Mouse (Mus musculus): ENCODE measurements around the gene Cdk10.
A peak's percentile ranks its signal among the peaks of the same experiment; 100 is the strongest.
"Not testable (repeated sequence)": the region's sequence is repeated elsewhere in the genome, so short reads cannot be mapped to it uniquely, and the experiment has no call there.

Cdk10 gene

DNA sequence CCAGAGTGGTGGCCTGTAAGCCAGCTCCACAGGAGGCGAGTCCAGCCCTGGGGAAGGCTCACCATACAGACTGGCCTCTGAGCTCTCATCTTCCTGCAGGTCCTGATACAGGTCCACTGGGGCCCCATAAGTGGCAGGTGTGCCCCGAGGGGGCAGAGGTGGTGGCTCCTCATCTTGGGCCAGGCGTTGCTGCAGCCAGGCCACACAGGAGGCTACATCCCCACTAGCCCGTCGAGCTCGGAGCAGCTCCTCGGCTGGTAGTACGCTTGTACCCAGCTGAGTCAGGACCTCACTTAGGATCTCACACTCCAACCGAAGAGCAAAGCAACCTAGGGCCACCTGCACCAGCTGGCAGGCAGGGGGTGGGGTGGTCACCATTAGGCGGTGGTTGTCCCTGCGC lies 9.1 kb downstream of the Cdk10 start:
- no peak for DNase-seq

DNA sequence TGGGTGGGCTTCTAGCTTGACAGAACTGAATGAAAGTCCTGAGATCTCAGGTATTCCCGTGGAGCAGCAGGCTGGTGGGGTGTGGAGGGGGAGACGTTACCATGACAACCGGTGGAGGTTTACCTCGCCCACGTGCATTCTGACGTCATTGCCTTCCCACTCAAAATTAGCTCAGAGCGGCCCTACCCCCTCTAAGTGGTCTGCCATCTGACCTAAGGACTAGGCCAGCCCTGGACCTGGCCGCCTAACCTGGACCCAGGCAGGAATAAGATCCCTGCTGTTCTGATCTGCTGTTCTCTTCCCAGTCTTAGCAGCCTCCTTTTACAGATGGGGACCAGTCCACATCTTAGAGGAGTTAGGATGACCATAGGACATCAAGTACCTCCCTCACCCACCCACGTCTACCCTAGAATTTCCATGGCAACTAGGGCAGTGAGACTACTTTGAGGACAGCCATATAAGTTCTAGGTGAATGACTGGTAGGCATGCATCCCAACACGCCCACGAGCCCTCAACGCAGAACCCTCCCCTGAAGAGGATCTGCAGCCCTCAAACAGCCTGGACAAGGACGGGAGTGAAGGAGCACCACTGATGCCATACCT lies 10.4 kb downstream of the Cdk10 start:
- peak; percentile 48 for DNase-seq

DNA sequence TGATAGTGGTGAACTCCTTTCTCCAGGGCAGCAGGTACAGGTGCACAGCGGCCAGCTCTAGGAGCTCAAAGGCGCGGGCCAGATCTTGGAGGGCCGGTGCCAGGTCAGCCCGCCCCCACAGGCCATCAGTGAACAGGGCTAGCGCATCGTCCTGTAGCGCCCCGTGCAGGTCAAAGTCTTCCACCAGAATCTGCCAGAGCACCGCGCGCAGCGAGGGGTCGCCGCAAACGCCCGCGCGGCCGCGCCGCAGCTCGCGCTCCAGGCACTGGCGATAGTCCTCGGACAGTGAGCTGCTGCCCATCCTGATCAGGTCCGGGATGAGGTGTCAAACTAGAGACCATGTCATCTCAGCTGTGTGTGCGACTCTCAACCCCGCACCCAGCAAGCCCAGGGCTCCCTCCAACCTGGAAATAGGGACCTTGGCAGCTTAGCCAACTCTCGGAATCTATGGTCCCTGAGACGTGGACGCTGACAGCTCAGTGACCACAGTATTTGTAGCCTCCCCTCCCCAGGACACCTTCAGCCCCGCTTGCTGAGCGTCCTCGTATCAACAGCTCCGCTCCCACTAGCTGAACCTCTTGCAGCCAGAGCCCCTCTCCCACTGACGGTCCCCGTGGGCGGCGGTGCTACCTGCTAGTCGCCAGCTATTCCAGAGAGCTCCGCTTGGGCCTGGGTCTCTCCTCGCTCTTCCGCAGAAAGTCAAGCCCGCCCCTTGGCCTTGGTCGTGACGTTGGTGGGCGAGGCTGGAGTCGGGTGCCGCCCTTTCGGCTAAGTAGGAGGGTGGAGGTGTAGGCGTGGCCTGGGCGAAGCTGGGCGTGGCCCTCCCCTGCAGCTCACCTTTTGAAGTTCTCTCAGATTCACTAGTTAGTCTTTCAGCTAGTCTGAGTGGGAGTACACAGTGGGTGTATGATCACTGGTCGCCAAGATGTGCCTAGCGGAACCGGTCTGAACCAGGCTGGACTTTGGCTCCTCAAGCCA lies 11.2 kb downstream of the Cdk10 start, which contains the start of gene Spata2l:
Gene Spata2l, minus strand, starts transcription at position 714 of the 978 bp plus-strand sequence.
- peak; percentile 80 for DNase-seq

DNA sequence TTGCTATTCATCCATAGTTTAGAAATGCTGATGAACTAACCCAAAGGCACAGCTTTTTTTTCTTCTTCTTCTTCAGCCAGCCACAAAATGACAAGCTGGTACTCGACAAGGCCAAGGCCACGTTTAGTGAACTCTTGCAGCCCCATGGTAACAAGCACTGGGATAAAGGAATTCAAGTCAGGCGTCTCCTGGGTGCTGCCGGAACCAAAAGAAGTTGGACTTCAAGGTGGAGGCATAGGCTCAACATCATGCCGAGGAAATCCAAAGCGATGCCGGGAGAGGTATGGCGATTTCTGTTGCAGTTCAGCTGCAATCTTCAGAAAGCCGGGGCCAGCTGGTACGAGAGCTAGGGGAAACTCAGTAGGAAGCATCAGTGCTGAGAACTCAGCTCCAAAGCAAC lies 14.8 kb downstream of the Cdk10 start:
- no peak for DNase-seq

DNA sequence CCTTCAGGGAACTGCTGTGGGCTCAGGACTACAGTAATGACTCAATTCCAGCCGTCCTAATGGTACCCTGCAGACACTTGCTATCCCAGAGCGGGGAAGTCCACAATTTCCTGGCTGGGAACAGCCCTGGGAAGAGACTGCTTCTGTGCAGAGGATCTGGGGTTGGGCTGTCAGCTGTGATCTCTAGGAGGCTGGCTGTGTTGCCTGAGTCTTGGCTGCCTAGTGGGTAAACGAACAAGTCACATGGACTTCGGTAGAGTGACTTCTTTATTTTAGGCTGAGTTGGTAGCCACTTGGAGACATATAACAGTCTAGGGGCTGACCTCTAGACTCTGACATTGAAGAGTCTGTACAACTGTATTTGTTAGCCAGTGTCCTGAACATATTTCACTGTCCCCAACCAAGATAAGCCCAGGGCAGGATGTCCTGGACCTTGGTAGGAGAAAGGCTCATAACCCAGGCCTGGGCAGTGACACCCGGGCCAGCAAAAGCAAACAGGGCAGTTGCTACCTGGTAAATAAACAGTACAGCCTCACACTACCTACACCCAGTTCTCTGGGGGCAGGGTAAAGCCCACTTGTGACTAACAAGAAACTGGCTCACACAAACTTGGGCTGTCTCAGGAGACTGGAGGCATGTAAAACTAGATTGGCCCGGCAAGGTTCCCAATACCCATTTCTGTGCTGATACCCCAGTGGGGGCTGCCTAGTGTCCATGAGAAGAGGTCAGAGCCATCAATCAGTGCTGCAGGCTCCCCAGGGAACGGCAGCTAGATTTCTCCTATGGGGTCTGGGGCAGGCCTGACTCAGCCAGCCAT lies 17.7 kb downstream of the Cdk10 start:
- no peak for DNase-seq

DNA sequence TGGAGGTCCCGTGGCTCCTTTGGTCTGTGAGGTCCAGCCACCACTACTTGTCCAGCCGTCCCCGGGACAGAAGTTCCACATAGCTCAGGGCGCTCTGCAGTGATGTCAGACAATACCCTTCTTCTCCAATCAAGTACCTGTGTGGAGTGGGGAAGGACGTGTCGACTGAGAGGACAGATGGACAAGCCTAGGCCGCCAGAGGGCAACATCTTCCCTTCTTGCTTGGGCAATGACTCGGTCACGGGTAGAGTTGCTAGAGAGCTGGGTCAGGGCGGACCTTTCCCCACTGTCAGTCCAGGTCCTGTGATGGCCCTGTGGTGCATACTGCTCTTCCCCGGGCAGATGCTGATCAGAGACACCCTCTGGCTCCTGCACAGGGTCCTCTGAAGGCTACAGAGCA lies 18.4 kb downstream of the Cdk10 start:
- DNase-seq, result no peak

DNA sequence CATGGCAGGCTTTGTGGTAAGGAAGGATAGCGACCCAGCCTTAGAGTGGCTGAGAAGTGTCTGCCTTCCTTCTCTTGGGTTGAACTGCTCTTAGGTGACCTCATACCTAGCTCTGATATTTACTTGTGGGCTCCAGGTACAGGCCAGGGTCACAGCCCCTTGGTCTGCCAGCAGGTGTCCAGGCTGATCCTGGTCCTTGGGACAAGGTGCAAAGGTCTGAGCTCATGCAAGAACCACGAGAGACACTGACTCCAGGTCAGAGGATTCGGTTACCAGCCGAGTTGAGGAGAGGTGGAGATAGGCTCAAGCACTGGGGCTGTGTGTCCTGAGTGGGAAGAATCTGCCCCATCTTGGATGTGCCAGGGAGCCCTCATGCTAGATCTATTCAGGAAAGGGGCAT lies 19.7 kb downstream of the Cdk10 start:
- no peak for DNase-seq

DNA sequence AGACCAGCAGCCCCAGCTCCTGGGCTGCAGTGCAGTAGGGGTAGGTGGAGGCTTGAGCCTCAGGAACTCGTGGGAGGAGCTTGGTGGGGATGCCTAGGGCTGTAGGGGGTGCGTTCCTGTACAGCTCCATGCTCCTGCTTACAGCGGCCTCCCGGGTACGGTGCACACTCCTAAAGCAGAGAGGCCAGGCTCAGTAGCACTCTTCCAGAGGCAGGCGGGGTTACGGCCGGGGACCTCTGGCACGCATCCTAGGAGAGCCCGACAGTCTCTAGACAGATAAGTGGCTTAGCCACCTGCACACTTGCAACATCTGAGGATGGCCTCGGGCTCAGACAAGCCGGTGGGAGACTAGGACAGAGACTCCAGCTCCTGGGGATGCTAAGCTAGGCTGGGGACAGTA lies 20.9 kb downstream of the Cdk10 start:
- DNase-seq, result no peak

DNA sequence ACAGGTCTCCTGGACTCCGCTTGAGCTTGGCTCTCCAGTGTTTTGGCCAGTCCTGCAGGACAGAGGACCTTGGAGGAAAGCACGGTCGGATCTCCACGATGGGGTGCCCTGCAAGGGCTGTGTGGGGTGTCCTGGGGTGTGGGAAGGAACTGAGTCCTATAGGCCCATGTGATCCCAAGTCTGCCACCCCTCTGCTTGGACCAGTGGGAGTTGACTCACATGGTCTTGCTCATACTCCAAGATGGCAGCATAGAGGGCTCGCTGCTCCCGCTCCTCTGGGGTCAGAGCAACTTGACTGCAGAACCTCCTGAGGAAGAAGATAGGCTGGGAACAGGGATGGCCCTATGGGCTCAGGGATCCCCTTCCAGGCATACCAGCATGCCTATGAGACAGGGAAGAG lies 23.1 kb downstream of the Cdk10 start:
- no peak for DNase-seq

DNA sequence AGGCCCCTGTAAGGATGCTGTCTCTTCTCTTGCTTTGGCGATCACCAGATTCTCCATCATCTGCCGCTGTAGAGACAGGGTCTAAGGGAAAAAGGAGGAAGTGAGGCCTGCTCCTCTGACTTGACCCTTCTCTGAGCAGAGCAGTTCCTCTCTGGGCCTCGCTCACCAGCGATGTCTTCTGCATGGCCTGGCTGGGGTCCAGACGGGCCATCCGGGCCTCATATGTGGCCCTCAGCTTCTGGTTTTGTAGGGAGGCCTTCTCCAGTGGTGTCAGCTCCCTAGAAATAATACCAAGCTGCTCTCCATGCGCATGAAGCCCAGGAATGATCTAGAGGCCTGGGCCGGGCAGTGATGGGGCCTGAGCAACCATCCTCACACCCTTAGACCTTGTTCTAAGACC lies 24.0 kb downstream of the Cdk10 start:
- no peak for DNase-seq

DNA sequence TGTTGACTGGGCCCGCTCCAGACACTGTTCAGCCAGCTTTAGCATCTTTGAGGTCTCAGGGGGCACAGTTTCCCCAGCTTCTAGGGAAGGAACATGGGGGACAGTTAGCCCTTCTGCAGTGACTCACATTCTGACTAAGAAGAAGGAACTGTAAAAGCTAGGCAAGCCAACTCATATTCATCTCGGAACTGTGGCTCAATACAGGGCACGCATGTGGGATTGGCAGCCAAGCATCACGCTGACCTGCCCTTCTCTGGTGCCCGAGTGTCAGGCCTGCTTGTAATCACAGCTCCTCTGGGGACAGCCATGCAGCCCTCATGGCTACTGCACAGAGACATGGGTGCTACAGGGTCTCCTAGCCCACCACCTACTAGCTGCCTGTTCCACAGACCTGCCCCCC lies 26.3 kb downstream of the Cdk10 start:
- DNase-seq, result no peak

DNA sequence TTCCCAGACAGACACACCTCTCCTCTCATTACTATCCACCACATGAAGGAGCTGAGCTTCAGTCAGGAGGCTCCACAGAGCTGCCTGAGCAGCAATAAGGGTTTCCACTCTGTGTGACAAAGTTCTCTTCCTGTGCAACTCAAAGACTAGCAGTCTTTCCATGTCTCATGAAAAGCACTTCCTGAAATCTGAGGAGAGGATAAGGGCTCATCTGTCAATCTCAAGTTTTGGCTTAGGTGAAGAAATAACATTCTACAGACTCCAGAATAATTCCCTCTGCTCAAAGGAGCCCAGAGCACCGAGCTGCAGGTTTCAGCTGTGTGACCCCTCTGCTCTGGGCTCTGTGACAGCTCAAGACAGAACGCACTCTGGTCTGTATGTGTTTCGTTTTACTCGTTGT lies 28.3 kb downstream of the Cdk10 start:
- DNase-seq, result no peak

DNA sequence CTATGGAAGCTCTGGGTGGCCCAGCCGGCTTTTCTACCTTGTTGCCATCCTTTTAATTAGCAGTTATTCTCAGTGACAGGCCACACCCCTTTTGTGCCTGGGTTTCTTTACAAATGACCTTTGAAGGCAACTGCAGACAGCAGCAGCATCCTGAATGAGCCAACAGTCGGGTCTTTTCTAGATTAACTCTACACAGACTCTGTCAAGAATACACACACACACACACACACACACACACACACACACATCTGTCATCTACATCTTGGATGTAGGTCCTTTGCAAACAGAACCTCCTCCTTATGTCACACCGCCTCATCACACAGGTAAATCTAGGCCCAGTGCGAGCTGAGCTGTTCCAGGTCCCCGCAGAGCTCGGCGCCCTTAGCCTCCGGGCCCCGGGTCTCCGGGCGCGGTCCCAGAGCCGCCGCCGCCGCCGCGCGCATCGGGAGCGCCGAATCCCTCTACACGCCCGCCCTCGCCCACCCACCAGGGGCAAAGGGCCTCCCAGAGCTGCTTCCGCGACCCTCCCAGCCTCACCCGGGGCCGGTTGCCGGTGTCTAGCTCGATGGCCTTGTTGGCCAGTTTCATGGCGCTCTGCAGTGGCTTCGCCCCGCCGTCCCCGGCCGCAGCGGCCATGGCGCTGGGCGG lies 28.9 kb downstream of the Cdk10 start:
- no peak for DNase-seq

DNA sequence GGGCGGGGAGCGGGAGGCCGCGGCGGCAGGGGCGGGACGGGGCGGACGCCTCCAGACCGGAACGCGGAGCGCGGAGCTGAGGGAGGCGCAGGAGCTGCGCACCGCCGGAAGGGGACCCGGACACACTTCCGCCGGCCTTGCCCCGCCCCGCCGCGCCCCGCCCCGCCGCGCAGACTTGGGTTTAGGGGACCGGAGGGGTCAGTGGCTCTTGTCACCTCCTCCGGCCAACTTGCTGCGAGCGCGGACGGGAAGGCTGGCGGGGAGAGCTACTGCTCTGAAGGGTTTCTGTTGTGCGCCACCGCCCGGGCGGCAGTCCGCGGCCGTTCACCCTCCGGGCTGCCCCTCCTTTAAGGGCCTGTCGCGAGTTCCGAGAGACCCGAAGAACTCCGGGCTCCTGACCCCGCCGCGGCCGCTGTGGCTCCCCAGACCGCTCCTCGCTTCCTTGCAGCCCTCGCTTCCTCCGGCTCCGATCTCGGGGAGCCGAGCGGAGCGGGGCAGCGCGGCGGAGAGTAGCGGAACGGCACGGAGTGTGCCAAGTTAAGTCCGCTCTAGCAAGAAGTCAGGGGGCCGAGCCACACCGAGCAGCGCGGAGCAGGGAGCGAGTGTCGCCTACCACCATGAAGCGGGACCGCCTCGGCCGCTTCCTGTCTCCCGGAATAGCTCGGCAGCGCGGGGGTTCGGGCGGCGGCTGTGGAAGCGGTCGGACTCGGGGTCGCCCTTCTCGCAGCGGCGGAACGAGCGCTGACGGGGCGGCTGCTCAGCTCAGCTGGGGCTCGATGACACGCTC lies 29.6 kb downstream of the Cdk10 start, which contains the start of the genes Zfp276 and Vps9d1:
Gene Zfp276, plus strand, starts transcription at position 97 of the 787 bp plus-strand sequence.
Gene Vps9d1, minus strand, starts transcription at position 250 of the 787 bp plus-strand sequence.
- peak; percentile 74 for DNase-seq

DNA sequence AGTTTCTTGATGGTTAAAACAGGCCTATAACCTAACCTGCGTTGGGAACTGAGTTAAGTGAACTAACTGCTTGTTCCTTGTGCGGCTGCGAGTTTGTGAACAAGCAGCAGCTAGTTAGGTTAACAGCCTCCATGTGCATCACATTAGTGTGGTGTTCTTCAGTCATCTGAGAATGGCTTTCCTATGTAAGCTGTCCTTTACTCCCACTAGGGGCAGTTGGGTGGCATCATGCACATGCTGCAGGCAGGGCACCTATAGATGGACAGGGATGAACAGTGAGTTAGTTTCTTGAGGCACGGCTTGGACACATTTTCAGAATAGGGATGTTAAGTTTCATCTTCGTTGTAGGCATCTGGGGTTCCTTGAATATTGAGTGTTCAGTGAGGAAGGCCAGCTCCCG lies 30.5 kb downstream of the Cdk10 start:
- DNase-seq, result no peak

DNA sequence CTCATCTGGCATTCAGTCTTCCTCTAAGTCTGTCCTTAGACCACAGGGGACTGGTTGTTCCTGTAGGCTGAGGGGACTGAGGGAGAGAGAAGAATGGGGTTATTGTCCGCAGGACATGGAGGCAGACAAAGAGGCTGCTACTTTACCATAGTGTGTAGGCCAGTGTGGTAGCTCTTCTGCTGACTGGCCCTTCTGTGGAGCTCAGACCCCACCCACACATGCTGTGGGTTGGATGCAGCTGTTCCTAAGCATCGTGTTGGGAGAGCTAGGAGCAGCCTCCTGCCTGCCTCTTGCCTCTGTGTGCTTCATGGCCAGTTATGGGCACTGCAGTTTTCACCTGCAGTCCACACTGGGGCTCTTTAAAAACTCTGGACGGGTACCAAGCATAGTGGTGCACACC lies 32.5 kb downstream of the Cdk10 start:
- DNase-seq, result no peak

DNA sequence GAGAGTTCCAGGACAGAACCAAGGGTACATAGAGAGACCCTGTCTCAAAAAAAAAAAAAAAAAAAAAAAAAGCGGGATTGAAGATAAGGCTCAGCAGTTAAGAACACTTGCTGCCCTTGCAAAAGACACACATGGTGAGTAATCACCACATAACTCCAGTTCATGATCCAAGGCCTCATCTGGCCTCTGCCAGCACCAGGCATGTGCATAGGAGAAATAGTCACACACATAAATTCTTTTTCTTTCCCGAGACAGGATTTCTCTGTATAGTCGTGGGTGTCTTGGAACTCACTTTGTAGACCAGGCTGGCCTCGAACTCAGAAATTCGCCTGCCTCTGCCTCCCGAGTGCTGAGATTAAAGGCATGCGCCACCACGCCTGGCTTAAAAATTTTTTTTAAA lies 33.0 kb downstream of the Cdk10 start:
- not testable (repeated sequence) for DNase-seq

DNA sequence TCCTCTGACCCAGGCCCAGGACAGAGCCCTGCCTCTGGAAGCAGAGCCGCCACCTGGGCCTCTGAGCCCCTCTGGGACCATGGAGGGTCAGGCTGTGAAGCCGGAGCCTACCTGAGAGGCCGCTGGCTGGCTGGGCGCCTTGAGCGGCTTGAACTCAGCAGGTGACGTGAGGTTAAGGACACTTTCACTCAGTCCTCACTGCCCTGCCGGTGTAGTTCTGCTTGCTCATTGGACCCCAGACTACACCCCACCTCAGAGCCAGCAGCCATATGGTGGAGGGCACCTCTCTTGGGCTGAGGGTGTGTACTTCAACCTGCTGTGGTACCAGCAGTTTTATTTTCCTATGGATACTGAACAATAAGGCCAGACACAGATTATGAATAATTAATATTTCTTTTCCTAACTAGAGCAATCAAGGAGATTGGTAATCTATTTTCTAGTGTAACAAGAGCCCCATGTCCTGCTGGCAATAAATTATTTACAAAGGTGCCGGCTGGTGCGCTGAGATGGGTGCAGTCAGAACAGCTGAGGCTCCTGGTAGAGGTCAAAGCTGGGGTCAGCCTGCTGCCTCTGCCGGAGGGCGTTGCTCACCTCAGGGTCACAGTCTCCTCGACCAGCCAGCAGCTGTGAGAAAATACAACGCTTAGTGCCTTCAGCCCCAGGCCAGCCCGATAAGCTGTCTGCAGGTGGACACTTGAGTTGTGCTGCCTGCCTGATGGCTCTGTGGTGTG lies 43.4 kb downstream of the Cdk10 start:
- no peak for DNase-seq

DNA sequence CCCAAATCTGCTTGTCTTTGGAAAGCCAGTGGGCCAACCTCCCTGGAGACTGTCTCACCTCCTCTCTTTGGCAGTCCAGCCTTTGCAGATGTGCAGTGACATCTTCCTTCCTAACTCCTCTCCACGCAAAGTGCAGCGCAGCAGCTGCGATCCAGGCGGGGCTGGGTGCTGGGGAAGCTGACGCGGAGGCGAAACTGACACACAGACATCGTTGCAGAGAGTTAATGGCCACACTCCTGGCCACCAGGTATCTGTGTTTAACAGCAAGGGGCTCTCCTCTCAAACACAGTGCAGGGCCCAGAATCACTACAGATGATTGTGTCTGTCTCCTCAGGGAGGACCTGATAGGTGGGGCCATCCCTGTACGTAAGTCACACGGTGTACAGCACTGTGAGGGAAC lies 46.5 kb downstream of the Cdk10 start:
- no peak for DNase-seq

DNA sequence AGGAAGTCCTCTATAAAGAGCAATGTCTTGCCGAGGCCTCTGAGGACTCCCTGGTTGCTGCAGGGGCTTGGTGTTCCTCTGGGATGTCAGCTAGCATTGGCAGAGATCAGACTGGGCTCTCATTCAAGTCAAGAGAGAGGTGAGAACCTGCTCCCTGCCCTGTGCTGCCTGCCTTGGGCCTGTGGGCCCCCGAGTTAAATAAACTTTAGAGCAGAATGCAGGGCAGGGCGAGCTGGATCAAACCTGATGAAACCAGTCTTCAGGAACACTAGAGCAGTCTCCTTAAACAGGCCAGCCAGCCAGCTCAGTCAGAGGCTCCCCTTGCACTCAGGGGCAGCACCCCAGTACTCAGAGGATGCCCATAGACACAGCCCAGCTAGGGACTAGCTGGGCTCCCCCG lies 47.3 kb downstream of the Cdk10 start:
- no peak for DNase-seq

DNA sequence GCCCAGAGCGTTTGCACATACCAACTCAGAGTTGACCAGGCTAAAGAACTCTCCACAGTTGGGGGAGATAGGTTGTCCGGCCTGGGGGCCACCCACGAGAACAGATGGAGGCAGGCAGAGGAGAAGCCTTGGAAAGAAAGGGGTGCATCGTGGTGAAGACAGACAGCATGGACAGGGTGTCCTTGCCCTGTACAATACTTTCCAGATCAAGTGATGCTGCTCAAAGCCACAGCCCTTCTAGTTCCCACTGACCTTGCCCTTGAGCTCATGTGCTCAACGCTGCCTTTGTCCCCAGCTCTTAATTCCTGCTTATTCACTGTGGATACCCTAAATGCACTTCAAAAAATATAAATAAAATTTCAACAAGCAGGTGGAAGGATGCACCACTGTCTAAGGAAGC lies 49.8 kb downstream of the Cdk10 start:
- no peak for DNase-seq
